Mouse (Mus musculus) adrenal gland, postnatal 4 days (tissue): Measurements from ENCODE around the gene Olfr1126. TPM values are rescaled to one million over a fixed set of nuclear protein-coding genes. Genes with fewer than 3 reads are reported as not detected.
"Not testable (repeated sequence)": the region's sequence is repeated elsewhere in the genome, so short reads cannot be mapped to it uniquely, and the experiment has no call there.

Source experiments
- DNase-seq, 2 experiments: peaks; one replicate each; pipeline ENCODE4 v3.0.0; 2021 to 2022; ENCODE audit warnings: low spot score in 2 of 2, mixed read lengths in 2 of 2
- long read RNA-seq, 2 experiments: library from polyadenylated mRNA; stranded (forward); transcript quantifications; one replicate each; pipeline ENCODE4 v2.0.0; 2021
- total RNA-seq, 2 experiments: library from RNA; stranded (reverse); gene quantifications; 2 replicates each; pipeline ENCODE4 v1.2.3; 2021

The Olfr1126 gene
- not detected for total RNA-seq
- long read RNA-seq, experiment 1 = 0 reads
- long read RNA-seq, experiment 2 = 0 reads

DNA sequence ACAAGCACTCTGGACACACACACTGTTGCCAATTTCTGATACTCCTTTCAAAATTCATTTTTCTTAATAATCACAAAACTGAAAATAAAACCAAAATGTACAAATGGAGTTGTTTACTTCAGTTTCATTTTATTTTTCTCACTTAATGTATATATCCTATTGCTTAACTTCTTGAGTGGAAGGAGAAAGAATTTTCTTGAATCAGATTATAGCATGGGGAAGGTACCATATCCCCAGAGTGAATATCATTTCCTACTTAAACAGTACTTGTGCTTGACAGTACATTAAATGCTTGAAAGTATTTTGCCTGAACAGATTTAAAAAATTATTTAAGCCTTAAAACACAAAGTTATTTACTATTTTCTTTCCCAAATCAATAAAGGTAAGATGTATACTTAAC lies at the start of gene Olfr1126:
Gene Olfr1126, plus strand, starts transcription at position 301 of the 400 bp plus-strand sequence.
- DNase-seq = no peak

DNA sequence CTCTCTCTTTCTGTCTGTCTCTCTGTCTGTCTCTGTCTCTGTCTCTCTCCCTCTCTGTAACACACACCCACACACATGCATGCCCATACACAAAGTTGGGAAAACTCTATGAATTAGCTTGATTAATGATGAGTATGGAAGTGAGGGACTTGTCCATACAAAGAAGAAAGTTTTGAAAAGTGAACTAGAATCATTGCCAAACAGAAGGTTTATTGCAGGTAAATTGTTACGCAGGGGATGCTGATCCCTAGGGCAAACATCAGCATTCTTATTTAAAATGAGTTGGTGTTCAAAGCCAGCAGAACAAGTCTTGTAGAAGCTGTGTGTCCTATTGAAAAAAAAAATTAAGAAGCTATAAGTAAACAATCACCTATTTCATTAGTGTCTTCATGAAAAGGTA lies 37.4 kb upstream of the Olfr1126 start, which contains the start of gene Olfr1123:
Gene Olfr1123, plus strand, starts transcription at position 301 of the 400 bp plus-strand sequence.
- DNase-seq = no peak

DNA sequence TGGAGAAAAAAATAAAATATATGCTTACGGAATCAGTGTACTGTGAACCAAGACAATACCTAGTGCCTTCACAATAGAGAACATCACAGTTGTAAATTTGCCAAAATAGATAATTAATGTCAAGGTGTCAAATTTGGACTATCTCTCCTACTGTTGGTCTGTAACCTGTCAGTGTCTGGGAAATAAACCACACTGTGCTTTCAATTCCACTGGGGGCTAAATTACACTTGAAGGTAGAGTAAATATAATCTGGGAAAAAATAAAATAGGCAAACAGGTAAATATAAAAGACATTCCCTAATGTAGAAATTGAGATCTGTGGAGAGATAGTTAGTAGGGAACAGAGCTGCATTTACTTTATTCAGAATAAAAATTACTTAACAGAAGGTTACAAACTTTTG lies 23.8 kb upstream of the Olfr1126 start, which contains the start of gene Olfr1124:
Gene Olfr1124, plus strand, starts transcription at position 301 of the 400 bp plus-strand sequence.
- no peak for DNase-seq

DNA sequence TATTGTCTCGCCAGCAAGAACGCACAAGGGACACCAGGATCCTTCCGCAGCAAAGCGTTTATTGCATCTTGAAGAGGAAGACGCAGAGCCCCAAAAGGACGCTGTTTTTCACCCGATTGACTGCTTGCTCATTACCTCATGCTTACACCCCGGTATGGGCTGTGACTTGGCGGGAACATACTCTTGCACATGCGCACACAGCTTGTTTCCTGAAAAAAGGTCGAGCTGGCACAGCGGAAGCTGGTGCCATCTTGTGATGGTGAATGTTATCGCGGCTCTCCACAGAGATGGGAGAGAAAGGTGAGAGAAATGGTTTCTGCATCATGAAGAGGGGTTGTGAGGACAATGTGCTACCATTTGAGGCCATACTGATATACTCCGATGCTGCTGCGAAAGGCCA lies 16.0 kb upstream of the Olfr1126 start:
- DNase-seq = no peak

DNA sequence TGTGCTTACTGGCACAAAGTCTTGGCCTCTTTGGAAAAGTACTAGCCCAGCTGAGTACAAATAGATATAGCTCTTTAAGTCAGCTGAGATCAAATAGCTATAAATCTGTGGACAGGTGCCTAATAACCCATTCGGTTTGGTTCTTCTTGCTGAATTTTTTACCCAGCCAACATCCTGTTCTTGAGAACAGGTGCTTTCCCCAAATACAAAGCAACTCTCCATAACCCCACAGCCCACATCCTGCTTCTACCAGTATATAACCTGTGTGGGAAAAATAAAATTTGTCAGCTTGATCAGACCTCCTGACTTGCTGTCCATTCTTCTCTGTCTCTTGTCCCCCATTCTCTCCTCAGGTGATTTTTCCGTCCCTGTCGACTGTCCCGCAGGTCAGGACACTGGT lies 8.0 kb downstream of the Olfr1126 start:
- DNase-seq = no peak

DNA sequence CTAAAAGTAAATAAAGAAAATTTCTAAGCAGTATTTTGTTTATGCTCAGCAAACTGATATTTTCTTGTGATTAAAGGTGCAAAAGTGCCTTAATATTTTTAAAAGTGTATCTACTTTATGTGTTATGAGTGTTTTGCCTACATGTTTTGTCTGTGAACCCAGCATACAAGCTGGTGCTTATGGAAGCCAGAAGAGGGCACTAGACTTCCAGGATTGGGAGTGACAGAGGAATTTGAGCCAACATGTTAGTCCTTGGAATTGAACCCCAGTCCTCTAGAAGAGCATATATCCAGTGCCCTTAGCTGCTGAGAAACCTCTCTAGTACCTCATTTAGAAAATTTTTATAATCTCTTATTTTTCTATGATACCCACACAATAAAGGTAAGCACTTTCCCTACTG lies 26.4 kb downstream of the Olfr1126 start:
- DNase-seq = no peak

DNA sequence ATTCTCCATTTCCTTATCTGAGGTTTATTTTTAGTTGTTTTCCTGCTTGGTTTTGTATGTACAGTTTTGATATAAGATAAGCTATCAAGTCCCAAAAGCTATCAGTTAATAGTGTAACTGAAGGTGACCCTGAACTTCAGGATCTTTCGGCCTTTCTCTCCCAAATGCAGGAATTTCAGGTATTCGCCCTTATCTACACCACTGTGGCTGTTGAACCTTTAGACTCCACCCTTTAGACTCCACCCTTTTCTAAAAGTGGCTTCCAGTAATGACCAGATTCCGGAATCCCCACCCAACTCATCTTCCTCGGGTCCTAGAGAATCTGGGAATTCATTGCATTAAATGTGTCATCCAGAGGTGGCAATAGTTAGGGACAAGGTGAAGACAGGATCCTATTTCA lies 27.4 kb downstream of the Olfr1126 start:
- no peak for DNase-seq

DNA sequence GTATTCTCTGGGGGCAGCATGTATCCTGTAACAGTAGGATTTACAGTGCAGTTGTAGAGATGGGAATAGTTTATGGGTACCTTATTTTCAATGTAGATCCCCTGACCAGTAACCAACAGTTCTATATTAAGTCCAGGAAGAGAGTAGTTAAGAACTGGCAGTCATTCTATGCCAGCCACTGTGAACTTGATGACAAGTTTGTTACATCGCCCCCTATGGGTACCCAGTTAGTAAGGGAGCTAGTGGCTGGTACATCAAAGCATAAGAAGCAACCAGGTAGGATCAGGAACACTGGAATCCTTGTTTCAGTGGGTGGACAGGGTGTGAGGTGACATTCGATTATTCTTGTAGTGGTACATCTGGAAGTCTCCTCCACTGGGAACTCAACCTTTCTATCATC lies 28.5 kb downstream of the Olfr1126 start:
- DNase-seq = no peak

DNA sequence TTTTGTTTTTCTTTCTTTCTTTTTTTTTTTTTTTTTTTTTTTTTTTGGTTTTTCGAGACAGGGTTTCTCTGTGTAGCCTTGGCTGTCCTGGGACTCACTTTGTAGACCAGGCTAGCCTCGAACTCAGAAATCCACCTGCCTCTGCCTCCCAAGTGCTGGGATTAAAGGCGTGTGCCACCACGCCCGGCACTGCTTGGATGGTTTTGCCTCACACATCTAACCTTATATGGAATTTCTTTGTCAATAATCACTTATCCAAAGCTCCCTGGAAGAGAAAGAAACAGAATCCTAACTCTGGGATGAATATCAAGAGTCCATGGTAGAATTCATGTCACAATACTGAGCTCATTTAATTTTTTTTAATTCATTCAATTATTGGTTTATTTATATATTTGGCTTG lies 43.2 kb downstream of the Olfr1126 start, which contains the start of gene Pramel7:
Gene Pramel7, minus strand, starts transcription at position 101 of the 400 bp plus-strand sequence.
- not testable (repeated sequence) for DNase-seq

DNA sequence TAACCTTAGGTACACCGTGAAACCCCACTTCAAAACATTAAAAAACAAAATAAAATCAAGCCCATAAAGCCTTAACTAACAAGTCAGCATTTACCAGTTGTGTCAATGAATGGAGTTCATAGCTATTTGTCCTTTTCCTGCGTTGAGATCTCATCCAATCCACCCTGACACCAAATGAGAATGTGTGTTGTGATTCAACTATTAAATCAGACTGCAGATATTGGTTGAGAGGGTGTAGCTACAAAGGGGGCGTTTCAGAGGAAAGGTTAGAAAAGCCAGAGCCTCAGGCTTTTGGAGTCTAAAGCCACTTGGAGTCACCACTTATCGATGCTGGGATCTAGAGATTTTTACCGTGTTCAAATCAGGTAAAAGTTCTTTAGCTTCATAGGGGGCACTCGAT lies 52.5 kb downstream of the Olfr1126 start, which contains the start of gene Pramel6:
Gene Pramel6, plus strand, starts transcription at position 301 of the 400 bp plus-strand sequence.
- no peak for DNase-seq

Other genes with a start within 250 kb of the Olfr1126 start
- not detected for gene Olfr1113, start 245.0 kb upstream of the Olfr1126 start, total RNA-seq
- gene Olfr1115, start 205.9 kb upstream of the Olfr1126 start, total RNA-seq = not detected
- not detected for gene Olfr1116, start 186.4 kb upstream of the Olfr1126 start, total RNA-seq
- not detected for gene Olfr1118, start 146.4 kb upstream of the Olfr1126 start, total RNA-seq
- gene Olfr1120, start 99.1 kb upstream of the Olfr1126 start, total RNA-seq = not detected
- gene Olfr1121, start 84.1 kb upstream of the Olfr1126 start, total RNA-seq = not detected
- gene Olfr1122, start 68.1 kb upstream of the Olfr1126 start, total RNA-seq = under 1 TPM in 1 of 2 experiments, not detected in 1; 0.06 TPM
- not detected for gene Olfr1123, start 37.3 kb upstream of the Olfr1126 start, total RNA-seq
- not detected for gene Olfr1124, start 23.7 kb upstream of the Olfr1126 start, total RNA-seq
- not detected for gene Pramel7, start 43.1 kb downstream of the Olfr1126 start, total RNA-seq
- gene Pramel6, start 52.6 kb downstream of the Olfr1126 start, total RNA-seq = not detected
- gene Olfr153, start 77.8 kb downstream of the Olfr1126 start, total RNA-seq = not detected
- not detected for gene Olfr1128, start 91.6 kb downstream of the Olfr1126 start, total RNA-seq
- not detected for gene Olfr1129, start 119.9 kb downstream of the Olfr1126 start, total RNA-seq
- not detected for gene Olfr1130, start 152.2 kb downstream of the Olfr1126 start, total RNA-seq
- not detected for gene Olfr1131, start 173.1 kb downstream of the Olfr1126 start, total RNA-seq
- not detected for gene Olfr1132, start 183.6 kb downstream of the Olfr1126 start, total RNA-seq
- gene Olfr1133, start 193.4 kb downstream of the Olfr1126 start, total RNA-seq = not detected
- gene Olfr1134, start 204.5 kb downstream of the Olfr1126 start, total RNA-seq = not detected
- gene Olfr1135, start 219.7 kb downstream of the Olfr1126 start, total RNA-seq = not detected
- not detected for gene Olfr1136, start 240.0 kb downstream of the Olfr1126 start, total RNA-seq